Mouse (Mus musculus) testis, postnatal 10 days (tissue): ENCODE data around the gene Sat2.

Source experiments
- DNase-seq: peaks from one replicate; pipeline ENCODE4 v3.0.0; 2021; ENCODE audit warnings: low spot score

Sat2 gene

DNA sequence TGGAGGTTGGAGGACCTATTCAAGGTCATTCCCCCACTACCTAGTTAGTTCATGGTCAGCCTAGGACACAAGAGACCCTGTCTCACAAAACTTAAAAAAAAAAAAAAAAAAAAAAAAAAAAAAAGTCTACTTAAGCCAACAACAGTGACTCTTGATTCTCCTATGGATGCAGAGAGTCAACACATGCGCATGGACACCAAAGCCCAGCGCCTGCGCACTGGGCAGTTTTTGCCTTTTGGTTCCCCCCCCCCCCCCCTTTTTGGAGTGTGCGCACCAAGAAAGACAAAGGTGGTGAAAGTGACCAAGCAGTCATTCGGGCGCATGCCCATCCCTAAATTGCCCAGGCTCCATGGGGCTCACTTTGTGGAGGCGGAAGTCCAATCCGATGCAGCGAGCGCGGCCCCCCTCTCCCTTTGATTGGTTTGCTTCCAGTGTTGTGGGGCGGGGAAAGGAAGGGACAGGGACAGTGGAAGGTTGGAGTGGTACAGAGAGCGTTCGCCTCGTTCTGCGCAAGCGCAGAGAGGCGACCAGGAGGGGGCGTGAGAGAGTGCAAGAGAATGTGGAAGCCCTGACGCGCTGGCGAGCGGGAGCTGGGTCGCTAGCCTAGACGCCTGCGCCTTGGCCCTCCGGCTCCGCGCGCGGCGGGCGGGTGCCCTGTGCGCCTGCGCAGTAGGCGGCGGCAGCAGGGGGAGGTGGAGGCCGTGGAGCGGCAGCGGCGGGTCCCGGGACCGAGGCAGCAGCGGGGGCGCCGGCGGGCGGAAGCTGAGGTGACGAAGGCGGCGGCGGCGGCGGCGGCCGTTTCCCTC lies 10.7 kb downstream of the Sat2 start, which contains the start of gene Fxr2:
Gene Fxr2, plus strand, starts transcription at position 707 of the 806 bp plus-strand sequence.
- DNase-seq = peak; percentile 100

DNA sequence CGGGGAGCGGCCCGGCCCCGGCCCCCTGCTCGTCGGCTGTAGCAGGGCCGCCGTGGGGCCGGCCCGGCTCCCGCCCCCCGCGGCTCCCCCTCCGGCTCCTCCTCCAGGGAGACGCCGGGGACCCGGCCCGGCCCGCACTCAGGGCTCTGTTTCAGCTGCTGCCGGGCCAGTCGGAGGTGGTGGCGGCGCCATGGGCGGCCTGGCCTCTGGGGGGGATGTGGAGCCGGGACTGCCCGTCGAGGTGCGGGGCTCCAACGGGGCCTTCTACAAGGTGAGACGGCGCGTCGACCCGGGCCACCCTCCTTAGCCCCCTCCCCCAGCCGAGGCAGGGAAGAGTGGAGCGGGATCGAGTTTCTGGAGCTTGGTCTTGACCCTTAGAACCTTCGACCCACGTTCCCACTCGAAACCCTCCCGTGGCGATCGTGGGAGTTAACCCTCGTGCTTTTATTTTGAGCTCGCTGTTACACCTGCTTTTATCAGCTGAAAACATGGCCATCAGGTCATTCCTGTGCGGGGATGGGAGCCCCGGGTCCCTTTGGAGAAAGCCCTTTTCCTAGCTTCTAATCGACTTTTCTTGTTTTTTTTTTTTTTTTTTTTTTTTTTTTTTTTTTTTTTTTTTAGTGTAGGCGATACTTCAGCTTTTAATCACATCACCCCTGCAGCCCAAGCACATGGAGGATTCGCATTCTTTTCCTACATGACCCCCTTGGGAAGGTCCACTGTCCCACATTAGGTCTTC lies 11.5 kb downstream of the Sat2 start:
- DNase-seq = peak; percentile 81

DNA sequence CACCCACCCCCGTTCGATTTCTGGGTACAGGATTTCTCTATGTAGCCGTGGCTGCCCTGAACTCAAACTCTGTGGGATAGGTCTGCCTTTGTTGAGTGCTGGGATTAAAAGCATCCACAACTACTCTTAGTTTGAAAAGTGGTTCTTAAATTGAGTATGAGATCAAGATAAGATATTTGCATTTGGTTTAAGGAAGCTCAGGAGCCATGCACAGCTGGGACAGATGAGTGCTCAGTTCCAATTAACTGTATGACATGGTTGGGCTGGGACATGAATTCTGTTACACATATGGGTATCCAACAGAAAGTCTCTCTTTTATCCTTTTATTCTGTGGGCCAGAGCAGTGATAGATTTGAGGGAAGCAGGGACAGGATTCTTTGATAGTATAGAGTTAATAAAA lies 13.6 kb downstream of the Sat2 start:
- no peak for DNase-seq

DNA sequence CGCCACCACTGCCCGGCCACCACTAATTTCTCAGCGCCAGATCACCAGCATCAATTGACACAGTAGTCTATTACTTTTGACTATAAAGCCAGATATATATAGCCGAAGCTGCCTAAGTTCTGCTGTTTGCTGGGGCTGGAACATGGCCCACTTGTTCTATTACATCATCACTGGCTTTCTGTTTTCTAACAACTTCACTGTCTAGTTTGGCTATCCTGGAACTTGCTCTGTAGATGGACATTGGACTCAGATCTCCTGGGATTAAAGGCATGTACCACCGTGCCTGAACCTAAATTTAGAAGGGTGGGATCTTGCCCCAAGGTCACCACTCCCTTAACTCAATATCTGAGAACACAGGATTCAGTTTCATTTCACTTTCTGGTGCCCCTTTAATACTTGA lies 24.0 kb downstream of the Sat2 start:
- DNase-seq = no peak

- DNase-seq = no peak
Measured at GRCm38 (mm10) chr11:69653399-69653798, 31.6 kb downstream of the Sat2 start.

GRCm38 (mm10) chr11:69654760-69655159 lies 32.9 kb downstream of the Sat2 start:
- no peak for DNase-seq

DNA sequence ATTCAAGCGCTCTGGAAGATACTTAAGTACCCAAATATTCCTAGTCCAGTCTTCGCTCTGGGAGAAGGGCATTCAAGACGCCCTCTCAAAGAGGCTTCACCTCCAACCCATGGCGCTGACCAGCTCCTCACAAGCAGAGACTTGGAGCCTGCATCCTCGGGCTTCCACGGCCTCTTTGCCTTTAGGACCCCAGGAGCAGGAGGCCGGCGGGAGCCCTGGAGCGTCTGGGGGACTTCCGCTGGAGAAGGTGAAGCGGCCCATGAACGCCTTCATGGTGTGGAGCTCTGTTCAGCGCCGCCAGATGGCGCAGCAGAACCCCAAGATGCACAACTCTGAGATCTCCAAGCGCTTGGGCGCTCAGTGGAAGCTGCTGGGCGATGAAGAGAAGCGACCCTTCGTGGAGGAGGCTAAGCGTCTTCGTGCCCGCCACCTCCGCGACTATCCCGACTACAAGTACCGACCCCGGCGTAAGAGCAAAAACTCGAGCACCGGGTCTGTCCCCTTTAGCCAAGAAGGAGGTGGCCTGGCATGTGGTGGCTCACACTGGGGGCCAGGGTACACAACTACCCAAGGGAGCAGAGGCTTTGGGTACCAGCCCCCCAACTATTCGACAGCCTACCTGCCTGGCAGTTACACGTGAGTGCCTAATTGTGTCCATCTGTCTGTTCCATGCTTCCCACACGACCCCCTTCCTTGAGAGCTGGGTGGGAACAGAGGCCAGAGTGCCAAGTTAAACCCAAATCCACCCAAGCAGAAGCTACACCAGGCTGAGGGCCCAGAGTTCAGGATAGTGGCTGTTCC lies 33.6 kb downstream of the Sat2 start, which contains the start of gene Sox15:
Gene Sox15, plus strand, starts transcription at position 51 of the 801 bp plus-strand sequence.
- peak; percentile 83 for DNase-seq

- DNase-seq = no peak
Measured at GRCm38 (mm10) chr11:69656065-69656455, 34.2 kb downstream of the Sat2 start.

GRCm38 (mm10) chr11:69656617-69657461 lies 35.0 kb downstream of the Sat2 start:
- DNase-seq = peak; percentile 63

GRCm38 (mm10) chr11:69657462-69657881 lies 35.6 kb downstream of the Sat2 start:
- DNase-seq = no peak

GRCm38 (mm10) chr11:69661221-69661881 lies 39.5 kb downstream of the Sat2 start:
- DNase-seq = peak; percentile 60

DNA sequence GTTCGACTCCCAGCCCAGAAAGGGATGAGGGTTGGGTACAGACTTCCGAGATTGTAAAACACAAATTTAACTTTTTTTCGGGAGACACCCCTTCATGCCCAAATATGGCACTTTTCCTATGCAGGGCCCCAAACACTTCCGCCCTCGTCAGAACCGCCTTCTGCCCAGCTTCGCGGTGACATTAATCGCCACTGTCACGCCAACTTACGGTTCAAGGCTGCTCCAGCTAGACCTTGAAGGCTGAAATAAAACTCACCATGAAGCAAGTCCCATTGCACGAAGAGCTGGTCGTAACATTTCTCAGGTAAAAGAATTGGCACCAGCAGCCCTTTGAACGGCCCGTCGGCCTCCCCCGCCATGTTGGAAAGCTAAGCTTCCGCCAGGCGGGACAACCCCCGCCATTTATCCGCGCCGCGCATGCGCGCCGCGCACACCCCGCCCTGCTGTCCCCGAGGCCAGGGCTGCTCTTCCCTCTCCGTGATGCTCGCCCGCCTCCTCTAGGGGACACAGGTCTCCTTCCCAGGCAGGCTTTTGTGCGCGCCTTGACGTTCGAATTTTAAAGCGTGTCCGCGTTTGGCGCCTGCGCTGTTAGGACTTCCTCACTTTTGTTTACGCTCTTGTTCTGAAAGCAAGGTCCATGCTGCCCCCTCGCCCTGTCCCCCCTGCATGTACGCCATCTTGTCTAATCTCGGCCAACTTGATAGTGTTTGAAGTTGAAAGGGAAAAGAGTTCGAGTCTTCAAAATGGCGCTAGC lies 40.6 kb downstream of the Sat2 start, which contains the start of gene Mpdu1:
Gene Mpdu1, minus strand, starts transcription at position 430 of the 754 bp plus-strand sequence.
- DNase-seq = peak; percentile 92

GRCm38 (mm10) chr11:69662967-69663671 lies 41.3 kb downstream of the Sat2 start:
- no peak for DNase-seq

DNA sequence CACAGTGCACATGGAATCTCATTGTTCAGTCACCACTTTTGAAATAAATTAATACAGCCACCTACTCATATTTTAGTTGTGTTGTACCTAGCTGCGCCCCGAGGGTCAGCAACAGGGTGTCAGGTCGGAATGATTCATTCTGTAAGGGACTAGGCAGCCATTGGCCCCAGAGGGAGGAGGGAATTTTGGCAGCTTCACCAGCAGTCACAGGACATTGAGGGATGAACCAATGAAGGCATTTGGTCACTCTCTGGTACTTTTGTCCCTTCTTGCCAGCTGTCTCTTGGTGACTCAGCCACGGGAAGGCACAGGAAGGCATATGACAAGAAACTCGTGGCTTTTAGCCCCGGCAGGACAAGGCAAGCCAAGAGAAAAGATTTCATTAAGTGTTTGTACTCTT lies 42.0 kb downstream of the Sat2 start:
- no peak for DNase-seq

DNA sequence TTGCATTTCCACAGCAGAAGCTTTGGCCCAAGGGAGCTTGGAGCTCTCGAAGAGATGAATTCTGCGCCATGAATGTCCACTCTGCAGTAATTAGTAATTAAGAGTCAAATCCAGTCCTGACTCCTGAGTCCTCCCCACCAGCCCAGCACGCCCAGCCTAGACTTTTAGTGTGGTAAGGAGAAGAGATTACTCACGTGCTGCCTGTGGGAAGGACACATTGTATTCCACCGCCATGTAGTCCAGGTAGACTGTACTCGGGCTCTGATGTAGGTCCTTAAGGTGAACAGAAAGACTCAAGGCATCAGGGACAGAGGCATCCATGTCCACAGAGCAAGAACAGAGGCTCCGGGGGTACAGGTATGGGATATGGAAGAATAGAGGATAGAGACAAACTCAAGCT lies 43.0 kb downstream of the Sat2 start:
- DNase-seq = no peak

DNA sequence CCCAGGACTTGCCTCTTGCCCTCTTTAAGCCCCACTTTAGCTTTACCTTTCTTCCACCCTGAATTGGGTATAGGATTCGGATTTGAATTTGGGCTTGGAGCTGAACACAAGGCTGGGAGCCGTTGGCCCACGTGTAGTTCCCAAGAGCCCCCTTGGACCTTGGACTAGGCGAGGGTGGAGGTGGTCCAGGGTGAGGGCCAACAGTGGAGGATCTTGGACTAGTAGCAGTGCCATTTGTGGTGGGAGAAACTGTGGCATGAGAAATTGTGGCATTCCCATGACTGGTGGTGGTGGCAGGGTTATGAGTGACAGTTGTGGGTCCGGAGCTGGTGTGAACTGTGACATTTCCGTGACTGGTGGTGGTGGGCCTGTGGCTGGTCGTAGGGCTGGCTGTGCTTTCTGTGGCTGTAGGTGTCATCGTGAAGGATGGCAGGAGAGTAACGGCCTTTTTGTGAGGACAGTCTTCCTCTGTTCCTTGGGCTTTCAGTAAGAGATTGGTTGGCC lies 43.7 kb downstream of the Sat2 start:
- DNase-seq = no peak

GRCm38 (mm10) chr11:69665961-69666664 lies 44.3 kb downstream of the Sat2 start, which contains the start of gene Cd68:
Gene Cd68 (minus strand): TSS chr11:69666153.
- no peak for DNase-seq

DNA sequence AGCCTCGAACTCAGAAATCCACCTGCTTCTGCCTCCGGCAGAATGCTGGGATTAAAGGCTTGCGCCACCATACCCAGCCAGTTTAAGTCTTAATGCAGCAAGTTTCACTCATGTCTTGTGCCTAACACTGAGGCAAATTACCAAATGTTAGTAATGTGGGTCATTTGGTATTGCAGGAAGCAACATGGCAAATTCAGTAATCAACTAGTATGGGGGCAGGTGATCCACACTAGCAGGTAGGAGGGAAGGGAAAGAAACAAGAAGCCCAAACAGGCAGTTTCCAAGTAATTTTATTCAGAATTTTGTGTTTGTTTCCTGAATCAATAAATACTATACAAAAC lies 44.8 kb downstream of the Sat2 start:
- DNase-seq = no peak
